Mouse (Mus musculus): ENCODE results near the gene Hyal1.

DNA sequence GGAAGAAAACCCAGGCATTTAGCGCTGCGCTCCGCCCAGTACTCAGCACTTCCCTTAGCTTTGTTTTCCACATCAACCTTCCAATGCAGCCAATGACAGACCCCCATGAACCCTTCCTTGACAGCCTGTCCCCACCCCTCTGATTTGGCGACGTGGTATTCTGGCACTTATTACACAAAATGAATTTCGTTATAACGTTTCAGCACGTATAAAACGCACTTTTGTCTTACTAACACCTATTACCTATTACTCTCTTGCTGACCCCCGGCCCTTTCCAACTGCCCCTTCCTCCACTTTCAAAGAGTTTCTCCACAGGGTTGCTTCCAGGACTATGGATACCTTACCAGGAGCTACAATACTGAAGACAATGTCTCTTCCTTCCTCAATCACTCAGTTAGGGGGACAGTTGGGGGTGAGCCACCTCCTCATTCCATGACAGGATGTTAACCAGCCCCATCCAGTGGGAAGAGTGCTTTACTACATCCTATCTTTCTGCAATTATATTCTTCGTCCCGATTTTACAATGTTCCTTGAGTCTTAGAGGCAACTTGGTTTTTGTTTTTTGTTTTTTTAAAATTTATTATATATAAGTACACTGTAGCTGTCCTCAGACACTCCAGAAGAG lies 36.3 kb downstream of the Hyal1 start:
- TF ChIP-seq TCF12 (IDR thresholded peaks at IDR 0.05; ENCODE audit: insufficient read depth, poor library complexity, severe bottlenecking) (no peak), POLR2A (IDR thresholded peaks at IDR 0.05; ENCODE audit: insufficient read length, low read depth) (no peak), POLR2AphosphoS2 (IDR thresholded peaks at IDR 0.05; ENCODE audit: insufficient read length, low read depth) (no peak), CEBPB (IDR thresholded peaks at IDR 0.05; ENCODE audit: insufficient read depth, poor library complexity, severe bottlenecking) (no peak), TCF3 (IDR thresholded peaks at IDR 0.05; ENCODE audit: insufficient read length, low read depth) (no peak), MAX (IDR thresholded peaks at IDR 0.05; ENCODE audit: low read depth) (no peak), E2F4 (IDR thresholded peaks at IDR 0.05; ENCODE audit: insufficient read depth) (no peak), MYOD1 (IDR thresholded peaks at IDR 0.05; ENCODE audit: control insufficient read depth in 1 of 3, insufficient read length in 2 of 3, low read depth in 2 of 3) (no peak), USF1 (IDR thresholded peaks at IDR 0.05; ENCODE audit: low read depth) (no peak)
